Mouse (Mus musculus) bone marrow, adult 2 months (tissue): Measurements from ENCODE around the gene Ttll13. TPM values are rescaled to one million over a fixed set of nuclear protein-coding genes. Genes with fewer than 3 reads are reported as not detected.

Experiments used
- H3K27ac ChIP-seq: fragments of 200-500 bp; 2 replicates; pipeline ENCODE4 v1.5.1; 2012; ENCODE audit warnings: low read depth, mild to moderate bottlenecking, control low read depth, inconsistent platforms, low read length; ENCODE audit not compliant: control insufficient read depth, poor library complexity, insufficient read depth
- H3K4me1 ChIP-seq: fragments of 200-500 bp; 2 replicates; pipeline ENCODE4 v1.6.1; 2011; ENCODE audit warnings: low read length; ENCODE audit not compliant: control insufficient read depth, insufficient read depth
- H3K4me3 ChIP-seq: fragments of 200-500 bp; replicated peaks from 2 replicates; pipeline ENCODE3; 2011; ENCODE audit warnings: mild to moderate bottlenecking, low read depth, low read length, control low read depth; ENCODE audit not compliant: control insufficient read depth
- CTCF ChIP-seq: fragments of 200-500 bp; IDR thresholded peaks from 2 replicates; pipeline ENCODE4 v1.5.1; 2011; ENCODE audit warnings: low read length, control low read depth; ENCODE audit not compliant: control insufficient read depth, insufficient read depth
- POLR2A ChIP-seq: fragments of 200-500 bp; IDR thresholded peaks from 2 replicates; pipeline ENCODE4 v1.6.1; 2011; ENCODE audit warnings: low read depth, mild to moderate bottlenecking, control low read depth, low read length, borderline replicate concordance; ENCODE audit not compliant: control insufficient read depth
- WGBS: fragments of 180-500 bp; shearing (Covaris S2); methylation state at CpG from one replicate; pipeline ENCODE4 v1.1.7; 2018; 5-methylcytosine and 5-hydroxymethylcytosine counted together
- polyA plus RNA-seq: library from polyadenylated mRNA; stranded (reverse); fragments of >200 nt; gene quantifications from 2 replicates; pipeline ENCODE4 v1.2.4, GENCODE M21; 2011; ENCODE audit warnings: low replicate concordance; ENCODE audit not compliant: missing spikeins, insufficient read depth, insufficient read length

Ttll13 gene
- polyA plus RNA-seq, 1 experiment, result not detected

DNA sequence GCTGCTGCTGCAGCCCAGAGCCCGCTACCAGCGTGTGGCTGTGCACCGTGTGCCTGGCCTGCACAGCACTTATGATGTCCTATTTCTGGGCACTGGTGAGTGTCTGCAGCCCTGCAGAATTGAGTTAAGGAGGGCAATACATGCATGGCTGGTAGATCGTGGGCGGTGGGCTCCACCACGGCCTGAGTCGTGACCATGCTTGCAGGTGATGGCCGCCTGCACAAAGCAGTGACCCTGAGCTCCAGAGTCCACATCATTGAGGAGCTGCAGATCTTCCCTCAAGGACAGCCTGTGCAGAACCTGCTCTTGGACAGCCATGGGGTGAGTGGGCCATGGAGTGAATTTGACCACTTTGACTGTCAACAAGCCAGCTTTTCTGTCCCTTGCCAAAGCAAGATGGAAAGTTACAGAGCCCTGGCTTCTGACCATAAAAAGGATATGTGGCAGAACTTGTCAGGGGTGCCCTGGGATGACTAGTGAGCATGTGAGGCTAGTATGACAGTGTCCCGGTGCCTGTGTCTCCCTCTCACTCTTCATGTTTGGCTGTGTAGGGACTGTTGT lies 25.9 kb upstream of the Ttll13 start:
- WGBS, result 96% methylated on average over 9 of the region's 9 CpGs
- TF ChIP-seq POLR2A, result no peak; the same call in 1 of the 2 replicates
- TF ChIP-seq CTCF, result no peak
- H3K4me3 ChIP-seq, result no peak overlapping the region

GRCm38 (mm10) chr7:80221179-80221750 lies 24.9 kb upstream of the Ttll13 start:
- Histone ChIP-seq H3K4me3 (no peak overlapping the region), H3K27ac (no peak overlapping the region), H3K4me1 (no peaks in the 10 kb centered on the region)
- 95% methylated on average over 4 of the region's 4 CpGs for WGBS
- no peak for TF ChIP-seq CTCF
- no peak for TF ChIP-seq POLR2A

More for the DNA sequence above, 25.9 kb upstream of the Ttll13 start:
- Histone ChIP-seq H3K27ac (no peak overlapping the region), H3K4me1 (no peaks in the 10 kb centered on the region)

- no peak overlapping the region for H3K27ac ChIP-seq
- TF ChIP-seq POLR2A (no peak), CTCF (no peak; the same call in 1 of the 2 replicates)
- peaks cover 1% of the 10 kb centered on the region; the same call in 1 of the 2 replicates for H3K4me1 ChIP-seq
- 94% methylated on average over 4 of the region's 4 CpGs for WGBS
- H3K4me3 ChIP-seq, result no peak overlapping the region
Measured at GRCm38 (mm10) chr7:80227065-80227464, 19.1 kb upstream of the Ttll13 start.

DNA sequence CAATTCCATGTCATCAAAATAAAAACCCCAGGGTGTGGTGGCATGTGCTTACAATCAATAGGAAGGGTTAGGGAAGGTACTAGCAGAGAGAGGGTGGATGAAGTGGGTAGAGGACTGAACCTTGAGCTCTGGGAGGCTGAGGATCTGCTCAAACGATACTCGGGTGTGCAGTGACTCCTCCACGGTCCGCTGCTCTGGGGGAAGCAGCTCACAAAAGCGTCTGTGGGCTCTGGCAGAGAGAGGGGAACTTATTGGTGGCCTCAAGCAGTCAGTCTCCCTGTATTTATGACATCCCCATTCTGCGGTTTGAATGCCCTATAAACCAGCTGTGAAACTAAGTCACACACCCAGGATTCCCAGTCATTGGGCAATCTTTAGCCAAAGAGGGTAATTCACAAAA lies 16.0 kb upstream of the Ttll13 start:
- TF ChIP-seq CTCF (no peak), POLR2A (no peak)
- peaks cover 1% of the 10 kb centered on the region; the same call in 1 of the 2 replicates for H3K4me1 ChIP-seq
- WGBS, result 10% methylated on average over 6 of the region's 6 CpGs
- H3K4me3 ChIP-seq, result no peak overlapping the region
- 0 out of 2 replicates have a peak overlapping the region, but pooled peaks have one; percentile 1 for H3K27ac ChIP-seq

GRCm38 (mm10) chr7:80231971-80232488 lies 14.1 kb upstream of the Ttll13 start:
- Histone ChIP-seq H3K4me3 (peak overlapping the region; percentile 96), H3K27ac (peak overlapping the region; percentile 89), H3K4me1 (peaks cover 1% of the 10 kb centered on the region; the same call in 1 of the 2 replicates)
- under 1% methylated on average over 29 of the region's 29 CpGs for WGBS
- TF ChIP-seq CTCF, result no peak
- TF ChIP-seq POLR2A, result no peak

DNA sequence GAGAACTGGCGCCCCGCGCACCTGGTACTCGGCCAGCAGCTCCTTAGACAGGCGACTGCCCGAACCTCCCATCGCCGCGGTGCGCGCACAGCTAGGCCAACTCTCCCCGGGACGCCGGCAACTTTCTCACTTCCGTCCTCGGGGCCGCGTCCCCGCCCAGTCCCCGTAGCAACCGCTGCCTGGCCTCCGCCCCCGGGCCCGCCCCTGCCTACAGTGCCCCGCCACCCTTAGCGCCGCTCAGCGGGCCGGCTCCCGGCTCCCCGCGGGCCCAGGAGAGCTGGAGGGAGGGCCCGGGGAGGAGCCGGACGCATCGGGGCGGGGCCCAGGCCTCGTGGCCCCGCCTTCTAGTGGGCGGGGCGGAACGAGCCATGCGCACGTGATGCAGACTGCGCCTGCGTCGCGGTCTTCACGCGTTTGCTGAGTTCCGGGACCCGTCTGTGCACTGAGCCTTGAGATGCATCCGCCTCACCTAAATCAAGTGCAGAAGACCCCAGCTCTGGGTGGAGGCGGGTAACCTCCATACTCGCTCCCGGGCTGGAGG lies 13.6 kb upstream of the Ttll13 start, which contains the start of the genes Cib1 and Gdpgp1:
Gene Cib1 (minus strand): TSS at position 325 of the 541 bp plus-strand sequence.
Gene Gdpgp1 (plus strand): TSS at position 377 of the 541 bp plus-strand sequence.
- TF ChIP-seq POLR2A (peak; percentile 74; the same call in 1 of the 2 replicates), CTCF (no peak)
- under 1% methylated on average over 56 of the region's 56 CpGs for WGBS
- H3K4me1 ChIP-seq, result peaks cover 1% of the 10 kb centered on the region; the same call in 1 of the 2 replicates

GRCm38 (mm10) chr7:80233799-80234198 lies 12.4 kb upstream of the Ttll13 start:
- peaks cover 1% of the 10 kb centered on the region; the same call in 1 of the 2 replicates for H3K4me1 ChIP-seq
- no peak for TF ChIP-seq POLR2A
- TF ChIP-seq CTCF, result no peak
- WGBS, result 52% methylated on average over 9 of the region's 9 CpGs
- peak overlapping the region; percentile 1 for H3K4me3 ChIP-seq
- H3K27ac ChIP-seq, result no peak overlapping the region

More for the DNA sequence above, 13.6 kb upstream of the Ttll13 start, which contains the start of the genes Cib1 and Gdpgp1:
- Histone ChIP-seq H3K27ac (peak within 1 kb of the TSS; percentile 89), H3K4me3 (peak within 1 kb of the TSS; percentile 96)

DNA sequence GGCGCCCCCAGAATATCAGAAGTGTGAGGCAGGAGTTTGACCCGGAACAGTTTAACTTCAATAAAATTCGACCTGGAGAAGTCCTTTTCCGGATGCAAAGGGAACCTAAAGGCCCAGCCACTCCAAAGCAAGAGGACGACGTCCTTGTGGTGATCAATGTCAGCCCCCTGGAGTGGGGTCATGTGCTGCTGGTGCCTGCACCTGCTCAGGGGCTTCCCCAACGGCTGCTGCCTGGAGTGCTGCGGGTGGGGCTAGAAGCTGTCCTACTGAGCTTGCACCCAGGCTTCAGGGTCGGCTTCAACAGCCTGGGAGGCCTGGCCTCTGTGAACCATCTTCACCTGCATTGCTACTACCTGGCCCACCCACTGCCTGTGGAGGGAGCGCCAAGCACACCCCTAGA lies 7.6 kb upstream of the Ttll13 start:
- TF ChIP-seq CTCF, result no peak
- no peak for TF ChIP-seq POLR2A

More for the DNA sequence above, 7.6 kb upstream of the Ttll13 start:
- Histone ChIP-seq H3K4me1 (no peaks in the 10 kb centered on the region; the same call in none of the 2 replicates), H3K4me3 (no peak overlapping the region), H3K27ac (no peak overlapping the region)
- 86% methylated on average over 10 of the region's 10 CpGs for WGBS
